Mouse (Mus musculus): ENCODE data around the gene 9530077C05Rik.

9530077C05Rik gene

DNA sequence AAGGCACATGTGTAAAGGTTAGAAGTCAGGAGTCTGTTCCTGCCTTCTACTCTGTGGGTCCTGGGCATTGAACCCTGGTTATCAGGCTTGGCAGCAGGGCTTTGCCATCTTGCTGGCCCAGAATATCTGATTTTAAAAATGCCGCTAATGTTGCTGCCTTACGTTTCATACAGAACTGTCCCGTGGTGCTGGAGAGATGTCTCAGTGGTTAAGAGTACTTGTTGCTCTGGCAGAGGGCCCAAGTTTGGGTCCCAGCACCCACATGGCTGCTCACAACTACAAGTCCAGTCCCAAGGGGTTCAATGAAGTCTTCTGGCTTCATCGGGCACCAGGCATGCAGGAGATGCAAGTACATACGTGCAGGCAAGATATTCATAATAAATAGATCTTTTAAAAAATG is 54.9 kb downstream of the 9530077C05Rik start:
- DNase-seq: no peak

DNA sequence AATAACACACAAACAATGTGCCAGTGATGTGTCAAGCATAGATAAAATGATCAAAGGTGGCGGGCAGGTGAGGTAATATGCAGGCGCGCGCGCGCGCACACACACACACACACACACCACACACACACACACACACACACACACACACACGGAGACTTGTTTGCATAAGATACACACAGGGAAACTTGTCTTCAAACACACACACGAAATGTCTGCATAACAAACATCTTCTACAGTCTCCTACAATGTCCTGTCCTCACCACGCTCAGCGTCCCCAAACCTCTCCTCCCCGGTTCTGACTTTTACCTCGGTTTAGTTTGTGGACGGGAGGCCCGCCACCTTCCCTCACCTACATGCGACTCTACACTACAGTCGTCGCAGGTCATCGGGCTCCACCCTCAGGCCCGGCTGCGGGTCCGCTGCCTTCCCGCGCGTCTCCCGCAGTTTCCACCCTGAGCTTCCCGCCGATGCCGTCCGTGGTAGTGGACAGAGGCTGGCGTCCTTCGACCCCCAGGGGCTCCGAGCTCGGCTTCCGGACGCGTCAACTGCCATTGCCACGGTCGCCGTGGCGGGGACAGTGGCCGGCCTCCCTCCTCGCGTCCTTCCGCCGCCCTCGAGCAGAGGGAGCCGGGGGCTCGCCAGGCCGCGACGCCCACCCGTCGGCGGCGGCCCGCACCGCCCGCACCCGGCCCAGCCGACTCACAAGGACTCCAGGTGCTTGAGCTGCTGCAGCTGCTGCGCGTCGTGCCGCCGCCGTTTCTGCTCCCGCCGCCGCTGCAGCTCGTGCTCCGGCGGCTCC is 56.3 kb downstream of the 9530077C05Rik start:
- peak; percentile 42 for DNase-seq

DNA sequence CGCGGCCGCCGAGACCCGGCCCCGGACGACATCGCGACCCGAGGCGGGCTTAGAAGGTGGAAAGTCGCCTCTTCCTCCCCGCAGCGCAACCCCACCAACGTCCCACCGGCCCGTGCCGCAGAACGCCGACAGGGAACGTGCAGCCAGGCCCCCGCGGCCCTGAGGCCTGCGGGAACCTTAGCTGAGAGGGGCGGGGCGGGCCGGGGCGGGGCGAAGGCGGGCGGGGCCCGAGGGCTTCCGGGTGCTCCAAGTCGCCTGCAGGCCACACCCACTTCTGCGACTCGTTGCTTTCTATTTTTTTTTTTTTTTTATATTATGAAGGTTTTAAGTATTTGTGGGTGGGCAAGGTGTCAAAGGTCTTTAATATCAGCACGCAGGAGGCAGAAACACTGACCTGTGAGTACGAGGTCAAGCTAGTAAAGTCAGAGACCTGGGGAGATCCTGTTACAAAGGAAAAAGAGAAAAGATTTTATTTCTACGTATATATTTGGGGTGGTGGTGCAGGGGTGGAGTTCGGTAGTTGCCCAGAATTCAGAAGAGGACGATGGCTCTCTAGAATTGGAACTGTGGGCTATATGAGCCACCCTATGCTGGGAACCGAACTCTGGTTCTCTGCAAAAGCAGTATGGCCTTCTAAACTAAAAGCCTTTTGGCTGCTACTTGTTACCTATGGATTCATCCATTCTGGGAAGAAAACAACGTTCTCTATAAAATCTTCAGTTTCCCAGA is 57.0 kb downstream of the 9530077C05Rik start:
- peak; percentile 61 for DNase-seq

DNA sequence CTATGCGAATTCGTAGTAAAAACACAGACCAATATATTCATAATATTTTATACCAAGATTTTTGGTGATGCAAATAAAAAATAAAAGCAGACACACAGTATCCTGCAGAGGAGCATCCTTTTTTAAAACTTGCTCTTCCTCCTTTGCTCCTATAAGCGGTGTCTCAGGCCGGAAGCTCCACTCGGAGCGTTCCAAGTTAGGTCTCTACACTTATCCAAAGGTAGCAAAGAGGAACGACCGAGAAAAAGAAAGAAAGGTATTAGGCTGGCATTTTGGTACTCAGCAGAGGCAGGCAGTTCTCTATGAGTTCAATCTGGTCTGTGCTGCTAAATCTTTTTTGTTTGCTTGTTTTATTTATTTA is 57.6 kb downstream of the 9530077C05Rik start:
- DNase-seq: no peak

DNA sequence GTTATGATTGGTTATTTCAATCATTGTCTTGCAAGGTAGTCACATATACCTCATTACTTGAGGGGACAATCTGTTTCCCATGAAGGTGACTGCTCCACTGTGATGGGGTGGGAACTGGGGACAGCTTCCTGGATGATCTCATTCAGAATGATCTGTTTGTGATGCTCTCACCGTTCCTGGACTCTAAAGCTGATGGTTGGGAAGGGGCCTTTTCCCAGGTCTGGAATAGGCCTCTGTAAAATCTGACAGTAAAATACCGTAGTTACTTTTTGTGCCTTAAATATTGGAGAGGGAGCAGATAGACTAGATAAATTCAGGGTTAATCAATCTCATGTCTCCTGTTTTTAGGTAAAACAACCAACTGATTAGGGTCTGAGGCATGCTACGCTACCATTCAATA is 58.3 kb downstream of the 9530077C05Rik start, which contains the start of gene Rp9:
Rp9 (minus strand) TSS at position 101 of the 400 bp plus-strand sequence.
- DNase-seq: no peak

DNA sequence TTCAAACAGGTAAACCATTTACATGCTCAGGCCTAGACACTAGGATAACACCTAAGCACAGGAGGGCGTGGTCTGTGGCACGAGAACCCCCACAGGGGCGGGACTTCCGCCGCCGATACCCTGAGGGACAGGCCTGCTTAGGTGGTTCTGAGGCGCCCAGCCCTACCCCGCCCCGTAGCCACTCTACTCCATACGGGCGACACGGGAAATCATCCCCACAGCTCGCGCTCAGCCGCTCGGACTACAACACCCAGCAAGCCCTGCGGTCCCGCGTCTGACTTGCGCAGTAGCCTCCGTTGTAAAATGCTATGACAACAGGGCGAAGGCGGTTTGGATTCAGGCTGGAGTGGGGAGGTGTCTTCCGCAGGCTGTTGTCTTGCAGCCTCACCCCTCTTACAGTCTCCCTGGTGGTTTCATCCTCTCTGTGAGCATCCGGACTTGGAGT is 64.1 kb downstream of the 9530077C05Rik start, which contains the start of gene Bbs9:
Bbs9 (plus strand) TSS at position 292 of the 445 bp plus-strand sequence.
- peak; percentile 88 for DNase-seq

DNA sequence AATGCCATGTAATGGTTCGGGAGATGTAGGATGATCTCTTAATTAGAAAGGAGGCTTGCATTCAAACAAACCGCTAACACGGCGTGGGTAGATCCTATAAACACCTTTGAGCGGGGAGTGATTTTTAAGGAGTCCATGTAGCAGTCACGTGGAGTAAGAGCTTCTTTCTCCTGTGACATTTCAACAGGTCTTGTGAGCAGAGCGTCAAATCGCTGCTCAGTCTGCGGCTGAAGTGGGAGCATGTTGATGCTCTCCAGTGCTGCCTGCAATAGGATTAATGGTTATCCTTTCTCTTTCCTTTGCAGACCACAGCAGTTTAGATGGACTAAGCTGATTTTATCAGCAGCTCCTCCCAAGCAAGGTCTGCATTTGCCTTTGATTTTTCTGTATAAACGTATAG is 65.0 kb downstream of the 9530077C05Rik start:
- no peak for DNase-seq

DNA sequence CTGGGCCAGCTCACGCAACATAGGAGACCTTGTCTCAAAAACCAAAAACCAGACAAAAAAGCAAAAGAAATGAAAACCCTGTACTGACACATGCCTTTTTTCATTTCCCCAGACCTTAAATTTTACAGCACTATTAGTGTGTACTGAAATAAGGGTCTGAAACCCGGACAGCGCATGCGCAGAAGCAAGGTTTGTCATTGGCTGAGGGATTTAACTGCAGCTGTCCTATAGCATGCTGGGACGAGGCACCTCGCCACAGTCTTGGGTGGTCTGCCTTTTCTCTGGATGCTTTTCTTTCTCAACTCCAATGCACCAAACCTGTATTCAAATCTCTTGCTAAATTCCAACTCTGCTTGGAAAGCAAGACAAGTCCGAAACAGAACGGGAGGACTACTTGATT is 67.6 kb downstream of the 9530077C05Rik start:
- DNase-seq: no peak

DNA sequence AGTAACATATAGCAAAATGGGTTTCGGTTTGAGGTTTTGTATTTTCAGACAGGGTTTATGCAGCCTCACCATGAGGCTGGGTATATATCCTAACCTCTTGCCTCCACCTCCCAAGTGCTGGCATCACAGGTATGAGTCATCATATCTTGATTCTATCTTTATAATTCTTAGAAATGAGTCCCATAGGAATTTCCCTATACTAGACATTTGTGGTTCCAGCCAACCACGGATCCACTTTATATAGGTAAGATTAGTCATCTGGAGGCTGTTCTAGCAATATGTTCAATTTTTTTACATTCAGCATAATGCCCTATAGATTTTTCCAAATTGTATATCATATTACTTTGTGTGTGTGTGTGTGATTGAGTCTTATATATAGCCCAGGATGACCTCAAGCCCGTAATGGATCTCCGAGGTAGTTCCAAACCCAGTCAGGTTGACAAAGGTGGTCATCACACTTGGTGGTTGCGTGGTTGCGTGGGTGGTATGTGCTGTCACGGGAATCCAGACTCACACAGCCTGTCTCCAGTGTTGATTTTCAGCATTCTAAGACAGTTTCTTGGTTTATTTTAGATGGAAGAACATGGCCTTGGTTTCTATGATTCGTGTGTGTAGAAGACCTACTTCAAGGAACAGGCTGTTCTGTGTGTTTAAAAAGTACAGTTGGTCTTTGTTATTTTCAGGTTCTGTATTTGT is 72.7 kb downstream of the 9530077C05Rik start:
- no peak for DNase-seq

DNA sequence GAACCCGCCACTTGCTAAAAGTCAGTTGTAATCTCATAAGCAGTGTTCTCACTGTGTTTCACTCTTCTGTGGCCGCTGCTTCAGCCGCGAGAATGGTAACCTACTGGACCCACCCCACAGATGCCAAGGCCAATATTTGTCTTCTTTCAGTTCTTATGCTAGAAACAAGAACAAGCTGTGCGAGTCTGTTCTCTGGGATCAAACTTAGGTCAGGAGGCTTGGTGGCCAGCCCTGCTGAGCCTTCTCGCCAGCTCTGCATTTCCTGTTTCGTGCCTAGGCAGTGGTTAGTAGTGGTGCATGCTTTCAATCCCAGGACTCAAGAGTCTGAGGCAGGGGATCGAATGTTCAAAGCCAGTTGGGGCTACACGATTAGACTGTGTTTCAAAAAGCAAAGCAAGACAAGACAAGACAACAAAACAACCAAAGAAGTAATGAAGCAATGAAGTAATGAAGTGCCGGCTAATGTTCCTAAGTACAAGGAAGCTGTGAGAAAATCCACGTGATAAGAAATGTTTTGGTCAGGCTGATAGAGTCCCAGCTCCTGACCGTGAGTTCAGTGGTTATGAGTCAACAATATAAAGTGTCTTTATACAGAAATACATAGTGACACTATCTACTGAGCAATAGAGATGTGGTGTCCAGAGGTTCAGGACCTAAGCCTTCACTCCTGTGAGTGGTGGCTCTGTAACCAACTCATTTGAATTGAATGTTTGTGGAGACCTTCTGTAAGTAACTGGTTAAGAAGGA is 73.4 kb downstream of the 9530077C05Rik start:
- DNase-seq: no peak

DNA sequence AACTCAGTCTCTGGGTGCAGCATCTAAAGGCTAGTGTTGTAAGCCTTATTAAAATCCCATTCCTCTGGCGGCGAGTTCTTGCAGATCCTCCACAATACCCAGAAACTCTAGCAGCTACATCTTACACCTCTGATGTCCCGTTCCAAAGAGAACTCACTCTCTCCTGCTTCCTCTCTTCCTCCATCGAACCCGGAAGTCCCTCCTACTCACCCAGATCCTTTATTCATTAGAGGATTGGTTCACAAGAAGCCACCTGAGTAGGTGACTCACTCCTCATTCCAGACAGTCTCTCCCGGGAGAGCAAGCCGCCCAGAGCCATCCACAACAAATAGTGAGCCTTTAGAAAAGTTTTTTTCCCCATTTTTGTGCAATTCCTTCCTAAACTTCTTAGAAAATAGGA is 74.9 kb downstream of the 9530077C05Rik start:
- DNase-seq: no peak

DNA sequence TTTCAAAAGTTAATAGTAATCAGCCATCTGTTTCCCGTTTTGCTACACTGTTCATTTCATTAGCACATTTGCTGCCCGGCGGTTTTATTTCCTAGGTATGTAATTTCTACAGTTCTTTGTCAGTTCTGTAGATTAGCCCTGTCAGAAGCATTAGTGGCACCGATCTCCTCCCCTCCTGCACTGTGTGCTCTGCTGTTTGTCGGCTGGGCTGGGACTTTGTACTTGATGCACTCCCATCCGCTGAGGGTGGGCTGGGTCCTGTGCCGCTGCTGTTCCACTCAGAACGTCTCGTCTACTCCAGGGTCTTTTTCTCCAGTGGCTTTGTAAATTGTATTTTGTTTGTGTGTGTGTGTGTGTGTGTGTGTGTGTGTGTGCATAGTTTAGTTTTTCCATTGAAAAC is 77.7 kb downstream of the 9530077C05Rik start:
- no peak for DNase-seq

Data from right cerebral cortex, postnatal 4 days (tissue).